Mouse (Mus musculus): ENCODE data around the gene Por. TPM values are rescaled to one million over a fixed set of nuclear protein-coding genes. Genes with fewer than 3 reads are reported as not detected.

The Por gene
- polyA plus RNA-seq, 1 experiment from 2014 or later, result 121 TPM

DNA sequence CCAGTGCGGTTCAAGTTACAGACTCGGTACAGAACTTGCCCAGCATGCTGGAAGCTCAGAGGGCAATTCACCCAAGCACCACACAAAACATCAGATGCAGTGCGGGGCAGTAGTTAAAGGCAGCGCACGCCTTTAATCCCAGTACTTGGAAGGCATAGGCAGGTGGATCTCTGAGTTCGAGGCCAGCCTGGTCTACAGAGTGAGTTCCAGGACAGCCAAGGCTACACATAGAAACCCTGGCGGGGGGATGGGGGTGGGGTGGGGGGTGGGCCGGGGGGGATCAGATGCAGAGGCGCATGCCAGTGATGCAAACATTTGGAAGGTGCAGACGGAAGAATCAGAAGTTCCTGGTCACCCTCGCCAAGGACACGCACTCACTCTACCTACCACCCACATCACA lies 74.9 kb downstream of the Por start:
- peak; percentile 31; the same call in 1 of the 2 replicates for ATAC-seq (ENCODE audit: insufficient number of reproducible peaks, low FRiP score, low TSS enrichment, low read depth)
- 19% methylated on average over 12 of the region's 12 CpGs for WGBS

DNA sequence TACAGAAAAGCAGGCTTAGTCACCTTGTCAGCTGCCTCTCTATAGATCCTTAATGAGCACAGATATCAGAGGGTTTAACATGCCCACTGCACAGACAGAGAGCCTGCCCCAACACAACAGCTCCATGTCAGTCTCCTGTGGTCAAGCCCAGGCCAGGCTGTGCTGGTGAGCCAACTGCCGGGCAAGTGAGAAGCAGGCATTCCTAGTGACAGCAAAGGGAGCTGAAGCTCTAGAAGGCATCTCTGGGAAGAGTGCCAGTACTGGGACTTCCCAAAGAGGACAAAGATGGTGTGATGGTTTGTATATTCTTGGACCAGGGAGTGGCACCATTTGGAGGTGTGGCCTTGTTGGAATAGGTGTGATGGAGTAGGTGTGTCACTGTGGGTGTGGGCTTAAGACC lies 81.2 kb downstream of the Por start:
- DNase-seq (ENCODE audit: low spot score), result no peak
- Histone ChIP-seq H3K9ac (ENCODE audit: low read length) (no peak overlapping the region), H3K36me3 (ENCODE audit: control insufficient read depth, insufficient read depth, low read length) (no peaks in the 10 kb centered on the region), H3K4me1 (ENCODE audit: control insufficient read depth, insufficient read depth, low read length) (no peaks in the 10 kb centered on the region), H3K27ac (replicated peaks; ENCODE audit: low read depth, low read length) (no peak overlapping the region), H3K27me3 (ENCODE audit: control insufficient read depth, insufficient read depth, low read length) (no peaks in the 10 kb centered on the region), H3K9me3 (ENCODE audit: control insufficient read depth, low read length) (no peaks in the 10 kb centered on the region; the same call in 1 of the 2 replicates), H3K4me2 (ENCODE audit: low read depth, severe bottlenecking) (no peak overlapping the region), H3K4me3 (ENCODE audit: low read depth, low read length) (no peak overlapping the region)
- WGBS, result 81% methylated on average over 1 of the region's 1 CpGs
- ATAC-seq (ENCODE audit: insufficient number of reproducible peaks, low FRiP score, low TSS enrichment, low read depth), result no peak

More for the DNA sequence above, 74.9 kb downstream of the Por start:
- Histone ChIP-seq H3K4me2 (ENCODE audit: low read depth, severe bottlenecking) (peak overlapping the region; percentile 85), H3K4me1 (ENCODE audit: control insufficient read depth, insufficient read depth, low read length) (peaks cover 9% of the 10 kb centered on the region; the same call in 1 of the 2 replicates), H3K36me3 (ENCODE audit: control insufficient read depth, insufficient read depth, low read length) (no peaks in the 10 kb centered on the region), H3K9ac (ENCODE audit: low read length) (peak overlapping the region; percentile 47), H3K27me3 (ENCODE audit: control insufficient read depth, insufficient read depth, low read length) (no peaks in the 10 kb centered on the region), H3K4me3 (ENCODE audit: low read depth, low read length) (peak overlapping the region; percentile 86), H3K27ac (replicated peaks; ENCODE audit: low read depth, low read length) (no peak overlapping the region), H3K9me3 (ENCODE audit: control insufficient read depth, low read length) (no peaks in the 10 kb centered on the region; the same call in 1 of the 2 replicates)
- DNase-seq (ENCODE audit: low spot score), result peak; percentile 48

DNA sequence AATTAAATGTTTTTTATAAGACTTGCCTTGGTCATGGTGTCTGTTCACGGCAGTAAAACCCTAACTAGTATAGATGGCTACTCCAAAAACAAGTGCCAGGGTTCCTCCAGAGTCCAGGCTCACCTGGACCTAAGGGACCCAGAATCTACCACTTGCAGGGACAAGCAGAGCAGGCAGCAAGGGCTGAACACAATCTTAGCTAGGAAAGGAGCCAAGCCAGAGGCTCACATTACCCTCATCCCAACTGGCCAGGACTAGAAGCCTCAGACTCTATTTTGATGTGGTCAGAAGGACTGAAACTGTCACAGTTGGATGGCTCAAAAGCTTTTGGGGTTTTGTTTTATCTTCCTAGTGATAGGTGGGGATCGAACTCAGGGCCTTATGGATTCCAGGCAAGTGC lies 81.8 kb downstream of the Por start:
- no peaks in the 10 kb centered on the region for H3K27me3 ChIP-seq (ENCODE audit: control insufficient read depth, insufficient read depth, low read length)
- no peaks in the 10 kb centered on the region for H3K4me1 ChIP-seq (ENCODE audit: control insufficient read depth, insufficient read depth, low read length)
- no peak for ATAC-seq (ENCODE audit: insufficient number of reproducible peaks, low FRiP score, low TSS enrichment, low read depth)
- no peak overlapping the region for H3K4me2 ChIP-seq (ENCODE audit: low read depth, severe bottlenecking)
- whole genome bisulfite sequencing, result 81% methylated on average over 2 of the region's 2 CpGs
- H3K9ac ChIP-seq (ENCODE audit: low read length), result no peak overlapping the region
- H3K9me3 ChIP-seq (ENCODE audit: control insufficient read depth, low read length), result no peaks in the 10 kb centered on the region; the same call in 1 of the 2 replicates
- H3K27ac ChIP-seq (replicated peaks; ENCODE audit: low read depth, low read length), result no peak overlapping the region
- H3K36me3 ChIP-seq (ENCODE audit: control insufficient read depth, insufficient read depth, low read length), result no peaks in the 10 kb centered on the region
- H3K4me3 ChIP-seq (ENCODE audit: low read depth, low read length), result no peak overlapping the region
- DNase-seq (ENCODE audit: low spot score), result no peak

- ATAC-seq (ENCODE audit: insufficient number of reproducible peaks, low FRiP score, low TSS enrichment, low read depth) (no peak), DNase-seq (ENCODE audit: low spot score) (no peak)
- no peaks in the 10 kb centered on the region for H3K4me1 ChIP-seq (ENCODE audit: control insufficient read depth, insufficient read depth, low read length)
- no peak overlapping the region for H3K27ac ChIP-seq (replicated peaks; ENCODE audit: low read depth, low read length)
- H3K9ac ChIP-seq (ENCODE audit: low read length), result no peak overlapping the region
- no peaks in the 10 kb centered on the region for H3K36me3 ChIP-seq (ENCODE audit: control insufficient read depth, insufficient read depth, low read length)
- 77% methylated on average over 3 of the region's 3 CpGs for WGBS
- no peak overlapping the region for H3K4me2 ChIP-seq (ENCODE audit: low read depth, severe bottlenecking)
- no peaks in the 10 kb centered on the region for H3K9me3 ChIP-seq (ENCODE audit: control insufficient read depth, low read length)
- no peak overlapping the region for H3K4me3 ChIP-seq (ENCODE audit: low read depth, low read length)
- no peaks in the 10 kb centered on the region for H3K27me3 ChIP-seq (ENCODE audit: control insufficient read depth, insufficient read depth, low read length)
Measured at GRCm38 (mm10) chr5:135761881-135762280, 92.0 kb downstream of the Por start.

DNA sequence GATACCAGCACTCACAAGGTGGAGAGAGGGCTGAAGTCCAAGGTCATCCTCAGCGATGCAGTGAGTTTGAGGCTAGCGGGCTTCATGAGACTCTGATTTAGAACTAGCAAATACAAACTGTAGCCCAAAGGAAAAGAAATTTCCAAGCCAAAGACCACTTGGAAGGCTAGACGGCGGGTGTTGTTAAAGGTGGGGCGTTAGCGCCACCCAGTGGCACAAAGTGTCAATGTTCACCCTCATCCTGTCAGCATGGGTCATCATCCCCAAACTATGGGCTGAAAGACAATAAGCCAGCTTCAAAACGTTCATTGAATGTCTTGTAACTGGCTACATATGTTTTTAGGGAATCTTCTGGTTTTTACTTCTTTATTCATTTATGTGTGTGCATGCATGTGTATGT lies 93.7 kb downstream of the Por start:
- no peak overlapping the region for H3K9ac ChIP-seq (ENCODE audit: low read length)
- H3K4me3 ChIP-seq (ENCODE audit: low read depth, low read length), result no peak overlapping the region
- H3K4me2 ChIP-seq (ENCODE audit: low read depth, severe bottlenecking), result no peak overlapping the region
- no peaks in the 10 kb centered on the region for H3K27me3 ChIP-seq (ENCODE audit: control insufficient read depth, insufficient read depth, low read length)
- no peak overlapping the region for H3K27ac ChIP-seq (replicated peaks; ENCODE audit: low read depth, low read length)
- DNase-seq (ENCODE audit: low spot score), result peak; percentile 86
- WGBS, result 5% methylated on average over 7 of the region's 7 CpGs
- no peak for ATAC-seq (ENCODE audit: insufficient number of reproducible peaks, low FRiP score, low TSS enrichment, low read depth)
- no peaks in the 10 kb centered on the region for H3K9me3 ChIP-seq (ENCODE audit: control insufficient read depth, low read length)
- H3K36me3 ChIP-seq (ENCODE audit: control insufficient read depth, insufficient read depth, low read length), result no peaks in the 10 kb centered on the region
- no peaks in the 10 kb centered on the region for H3K4me1 ChIP-seq (ENCODE audit: control insufficient read depth, insufficient read depth, low read length)

- DNase-seq (ENCODE audit: low spot score) (no peak), ATAC-seq (ENCODE audit: insufficient number of reproducible peaks, low FRiP score, low TSS enrichment, low read depth) (no peak)
- H3K4me3 ChIP-seq (ENCODE audit: low read depth, low read length), result no peak overlapping the region
- no peak overlapping the region for H3K27ac ChIP-seq (replicated peaks; ENCODE audit: low read depth, low read length)
- no peaks in the 10 kb centered on the region for H3K9me3 ChIP-seq (ENCODE audit: control insufficient read depth, low read length)
- no peak overlapping the region for H3K4me2 ChIP-seq (ENCODE audit: low read depth, severe bottlenecking)
- no peak overlapping the region for H3K9ac ChIP-seq (ENCODE audit: low read length)
- 51% methylated on average over 3 of the region's 3 CpGs for WGBS
- no peaks in the 10 kb centered on the region for H3K36me3 ChIP-seq (ENCODE audit: control insufficient read depth, insufficient read depth, low read length)
- H3K4me1 ChIP-seq (ENCODE audit: control insufficient read depth, insufficient read depth, low read length), result no peaks in the 10 kb centered on the region
- no peaks in the 10 kb centered on the region for H3K27me3 ChIP-seq (ENCODE audit: control insufficient read depth, insufficient read depth, low read length)
Measured at GRCm38 (mm10) chr5:135764971-135765370, 95.1 kb downstream of the Por start.

- H3K4me3 ChIP-seq (ENCODE audit: low read depth, low read length), result no peak overlapping the region
- no peaks in the 10 kb centered on the region for H3K36me3 ChIP-seq (ENCODE audit: control insufficient read depth, insufficient read depth, low read length)
- ATAC-seq (ENCODE audit: insufficient number of reproducible peaks, low FRiP score, low TSS enrichment, low read depth) (no peak), DNase-seq (ENCODE audit: low spot score) (no peak)
- H3K9me3 ChIP-seq (ENCODE audit: control insufficient read depth, low read length), result no peaks in the 10 kb centered on the region
- no peak overlapping the region for H3K27ac ChIP-seq (replicated peaks; ENCODE audit: low read depth, low read length)
- H3K4me2 ChIP-seq (ENCODE audit: low read depth, severe bottlenecking), result no peak overlapping the region
- 63% methylated on average over 3 of the region's 3 CpGs for WGBS
- H3K4me1 ChIP-seq (ENCODE audit: control insufficient read depth, insufficient read depth, low read length), result peaks cover 3% of the 10 kb centered on the region; the same call in 1 of the 2 replicates
- no peaks in the 10 kb centered on the region for H3K27me3 ChIP-seq (ENCODE audit: control insufficient read depth, insufficient read depth, low read length)
- H3K9ac ChIP-seq (ENCODE audit: low read length), result no peak overlapping the region
Measured at GRCm38 (mm10) chr5:135772519-135772918, 102.7 kb downstream of the Por start.

- peaks cover under 1% of the 10 kb centered on the region; the same call in 1 of the 2 replicates for H3K36me3 ChIP-seq (ENCODE audit: control insufficient read depth, insufficient read depth, low read length)
- H3K9ac ChIP-seq (ENCODE audit: low read length), result no peak overlapping the region
- H3K4me1 ChIP-seq (ENCODE audit: control insufficient read depth, insufficient read depth, low read length), result peaks cover 6% of the 10 kb centered on the region; the same call in 1 of the 2 replicates
- H3K9me3 ChIP-seq (ENCODE audit: control insufficient read depth, low read length), result no peaks in the 10 kb centered on the region
- ATAC-seq (ENCODE audit: insufficient number of reproducible peaks, low FRiP score, low TSS enrichment, low read depth) (no peak), DNase-seq (ENCODE audit: low spot score) (no peak)
- H3K4me2 ChIP-seq (ENCODE audit: low read depth, severe bottlenecking), result no peak overlapping the region
- WGBS, result 85% methylated on average over 4 of the region's 4 CpGs
- no peak overlapping the region for H3K4me3 ChIP-seq (ENCODE audit: low read depth, low read length)
- H3K27ac ChIP-seq (replicated peaks; ENCODE audit: low read depth, low read length), result no peak overlapping the region
- no peaks in the 10 kb centered on the region for H3K27me3 ChIP-seq (ENCODE audit: control insufficient read depth, insufficient read depth, low read length)
Measured at GRCm38 (mm10) chr5:135776546-135776945, 106.7 kb downstream of the Por start.
